Mouse (Mus musculus): ENCODE results near the gene Ddx52.
A peak's percentile ranks its signal among the peaks of the same experiment; 100 is the strongest.

Gene Ddx52

GRCm38 (mm10) chr11:83941950-83942840 lies at the start of gene Ddx52:
TSS of gene Ddx52 (plus strand) at chr11:83942062.
- peak; percentile 89 for DNase-seq (ENCODE audit: low spot score)

GRCm38 (mm10) chr11:83893325-83893724 lies 48.5 kb upstream of the Ddx52 start:
- no peak for DNase-seq (ENCODE audit: low spot score)

- no peak for DNase-seq (ENCODE audit: low spot score)
These were observed 45.1 kb upstream of the Ddx52 start for GRCm38 (mm10) chr11:83896430-83897410.

GRCm38 (mm10) chr11:83897569-83897968 lies 44.3 kb upstream of the Ddx52 start:
- no peak for DNase-seq (ENCODE audit: low spot score)

GRCm38 (mm10) chr11:83902812-83903211 lies 39.0 kb upstream of the Ddx52 start:
- DNase-seq (ENCODE audit: low spot score): no peak

- no peak for DNase-seq (ENCODE audit: low spot score)
These were observed 36.1 kb upstream of the Ddx52 start for GRCm38 (mm10) chr11:83905756-83906155.

GRCm38 (mm10) chr11:83908376-83908775 lies 33.5 kb upstream of the Ddx52 start:
- DNase-seq (ENCODE audit: low spot score): no peak

- DNase-seq (ENCODE audit: low spot score): peak; percentile 28
These were observed 28.0 kb upstream of the Ddx52 start for GRCm38 (mm10) chr11:83913824-83914311.

GRCm38 (mm10) chr11:83914501-83914900 lies 27.4 kb upstream of the Ddx52 start:
- DNase-seq (ENCODE audit: low spot score): no peak

GRCm38 (mm10) chr11:83922600-83922999 lies 19.3 kb upstream of the Ddx52 start:
- DNase-seq (ENCODE audit: low spot score): peak; percentile 39

- DNase-seq (ENCODE audit: low spot score): no peak
These were observed 14.8 kb upstream of the Ddx52 start for GRCm38 (mm10) chr11:83927097-83927496.

- DNase-seq (ENCODE audit: low spot score): no peak
These were observed 9.3 kb upstream of the Ddx52 start for GRCm38 (mm10) chr11:83932506-83933106.

GRCm38 (mm10) chr11:83933376-83933775 lies 8.5 kb upstream of the Ddx52 start:
- DNase-seq (ENCODE audit: low spot score): no peak

- DNase-seq (ENCODE audit: low spot score): peak; percentile 75
These were observed 5.7 kb upstream of the Ddx52 start for GRCm38 (mm10) chr11:83935986-83936665.

- no peak for DNase-seq (ENCODE audit: low spot score)
These were observed 3.3 kb upstream of the Ddx52 start for GRCm38 (mm10) chr11:83938556-83938955.

GRCm38 (mm10) chr11:83956822-83957221 lies 15.0 kb downstream of the Ddx52 start:
- no peak for DNase-seq (ENCODE audit: low spot score)

- no peak for DNase-seq (ENCODE audit: low spot score)
These were observed 20.1 kb downstream of the Ddx52 start for GRCm38 (mm10) chr11:83961983-83962382.

- peak; percentile 91 for DNase-seq (ENCODE audit: low spot score)
These were observed 22.4 kb downstream of the Ddx52 start, which contains the start of gene Synrg for GRCm38 (mm10) chr11:83963991-83964921. TSS of gene Synrg (plus strand) at chr11:83964428.

- DNase-seq (ENCODE audit: low spot score): no peak
These were observed 25.8 kb downstream of the Ddx52 start for GRCm38 (mm10) chr11:83967436-83968204.
